Mouse (Mus musculus) ES-E14 (cell line): ENCODE measurements around the gene Txndc15.
A peak's percentile ranks its signal among the peaks of the same experiment; 100 is the strongest.

Experiments
- CHD2 ChIP-seq: IDR thresholded peaks from 2 replicates; pipeline ENCODE4 v1.6.1; 2014; ENCODE audit warnings: mild to moderate bottlenecking, low read depth, low read length, inconsistent platforms
- HCFC1 ChIP-seq: IDR thresholded peaks from 2 replicates; pipeline ENCODE4 v1.6.1; 2012; ENCODE audit warnings: low read length, inconsistent platforms, borderline replicate concordance; ENCODE audit not compliant: insufficient read depth
- MAFK ChIP-seq: IDR thresholded peaks from 2 replicates; pipeline ENCODE4 v1.6.1; 2014; ENCODE audit warnings: mild to moderate bottlenecking, low read depth, low read length, inconsistent platforms; ENCODE audit not compliant: insufficient read depth
- ZC3H11A ChIP-seq: IDR thresholded peaks from 2 replicates; pipeline ENCODE4 v1.6.1; 2012; ENCODE audit warnings: low read depth, mild to moderate bottlenecking, inconsistent platforms, low read length, borderline replicate concordance

DNA sequence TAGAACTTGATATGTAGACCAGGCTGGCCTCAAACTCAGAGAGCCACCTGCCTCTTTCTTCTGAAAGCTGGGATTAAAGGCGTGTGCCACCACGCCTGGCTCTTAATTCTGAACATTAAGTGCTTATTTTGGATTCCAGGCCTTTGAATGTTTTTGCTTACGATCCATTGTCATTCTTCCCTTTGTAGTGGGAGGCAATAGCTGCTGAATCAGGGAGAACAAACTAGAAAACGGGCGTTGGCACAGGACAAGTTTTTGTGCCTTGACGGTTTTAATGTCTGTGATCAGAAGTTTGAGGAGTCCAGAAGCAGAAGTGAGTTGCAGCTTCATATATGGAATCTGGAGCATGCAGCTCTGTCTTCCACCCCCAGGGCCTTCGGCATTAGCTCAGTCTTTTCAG, 16.3 kb downstream of the Txndc15 start:
- TF ChIP-seq CHD2 (no peak), MAFK (0 out of 2 replicates have a peak, but pooled peaks have one; percentile 40), HCFC1 (no peak), ZC3H11A (no peak)
